Mouse (Mus musculus) CD4-positive, CD25-positive, alpha-beta regulatory T cell, adult 2 months (primary cell): ENCODE data around the gene Crct1.

Experiments
- DNase-seq: peaks from one replicate; pipeline ENCODE4 v3.0.0-alpha.2; 2012; ENCODE audit warnings: low read depth, low spot score

Gene Crct1

GRCm38 (mm10) chr3:93015460-93016104, at the start of gene Crct1:
Gene Crct1, minus strand, starts transcription at chr3:93015687.
- DNase-seq = no peak

- DNase-seq = peak; percentile 2
Measured at GRCm38 (mm10) chr3:93052826-93053474, 37.5 kb upstream of the Crct1 start.

- DNase-seq = no peak
Measured at GRCm38 (mm10) chr3:93050182-93050581, 34.7 kb upstream of the Crct1 start.

GRCm38 (mm10) chr3:93031450-93031849, 16.0 kb upstream of the Crct1 start:
- peak; percentile 3 for DNase-seq

GRCm38 (mm10) chr3:93025486-93025885, 10.0 kb upstream of the Crct1 start:
- DNase-seq = no peak

GRCm38 (mm10) chr3:93023411-93024184, 8.1 kb upstream of the Crct1 start:
- DNase-seq = no peak

- DNase-seq = no peak
Measured at GRCm38 (mm10) chr3:93021171-93021570, 5.7 kb upstream of the Crct1 start.

GRCm38 (mm10) chr3:93018960-93019359, 3.5 kb upstream of the Crct1 start, which contains the start of gene Lce1m:
Gene Lce1m, minus strand, starts transcription at chr3:93019060.
- DNase-seq = no peak

- DNase-seq = no peak
Measured at GRCm38 (mm10) chr3:93014871-93015270, 616 bp downstream of the Crct1 start.

- DNase-seq = no peak
Measured at GRCm38 (mm10) chr3:93014378-93014801, 1.1 kb downstream of the Crct1 start.

- DNase-seq = no peak
Measured at GRCm38 (mm10) chr3:93002843-93003242, 12.6 kb downstream of the Crct1 start.

- DNase-seq = no peak
Measured at GRCm38 (mm10) chr3:93000621-93001020, 14.9 kb downstream of the Crct1 start.

- DNase-seq = peak; percentile 16
Measured at GRCm38 (mm10) chr3:92998691-92999090, 16.8 kb downstream of the Crct1 start.

- DNase-seq = no peak
Measured at GRCm38 (mm10) chr3:92991926-92992325, 23.6 kb downstream of the Crct1 start, which contains the start of gene Lce3f. Gene Lce3f, plus strand, starts transcription at chr3:92992226.

- DNase-seq = no peak
Measured at GRCm38 (mm10) chr3:92978484-92978883, 37.0 kb downstream of the Crct1 start.

GRCm38 (mm10) chr3:92966761-92967160, 48.7 kb downstream of the Crct1 start, which contains the start of gene Lce3e:
Gene Lce3e, plus strand, starts transcription at chr3:92967061.
- no peak for DNase-seq
